Mouse (Mus musculus) neural tube, embryonic 13.5 days (tissue): ENCODE results near the gene Gsdmc3. TPM values are rescaled to one million over a fixed set of nuclear protein-coding genes. Genes with fewer than 3 reads are reported as not detected.

Experiments used
- polyA plus RNA-seq: library from polyadenylated mRNA; unstranded; fragments of >200 nt; fragmentation: Nextera tagmentation; extraction: Ambion mirVana; gene quantifications from 2 replicates; pipeline ENCODE4 v1.2.1, GENCODE M21; 2015

Gene Gsdmc3
- polyA plus RNA-seq, 1 experiment from 2014 or later: not detected

Other genes starting within 250 kb of the Gsdmc3 start
- gene Gsdmc2, start 33.4 kb downstream of the Gsdmc3 start, polyA plus RNA-seq: not detected in 2 replicates
- gene Gsdmc4, start 33.7 kb upstream of the Gsdmc3 start, polyA plus RNA-seq: not detected in 2 replicates
- gene Fam49b, start 181.9 kb upstream of the Gsdmc3 start, polyA plus RNA-seq: 102 and 110 TPM in 2 replicates